Mouse (Mus musculus) midbrain, postnatal 0 days (tissue): ENCODE data around the gene Nlrp9c. TPM values are rescaled to one million over a fixed set of nuclear protein-coding genes. Genes with fewer than 3 reads are reported as not detected.
"Not testable (repeated sequence)": the region's sequence is repeated elsewhere in the genome, so short reads cannot be mapped to it uniquely, and the experiment has no call there.

Experiments used
- ATAC-seq: fragments of 200-750 bp; cut with Nextera tagmentation; 2 replicates; pipeline ENCODE4 v1.8.0; 2017; ENCODE audit warnings: moderate number of reproducible peaks, mild to moderate bottlenecking, moderate TSS enrichment, moderate library complexity; ENCODE audit not compliant: low FRiP score
- DNase-seq: peaks from one replicate; pipeline ENCODE4 v3.0.0-alpha.2; 2015; ENCODE audit warnings: low spot score
- H3K27ac ChIP-seq: fragments of 300-500 bp; sonication (generic); 2 replicates; pipeline ENCODE4 v1.5.1; 2014; ENCODE audit warnings: low read depth, mild to moderate bottlenecking, low read length, mixed read lengths
- H3K27me3 ChIP-seq: fragments of 300-500 bp; sonication (generic); 2 replicates; pipeline ENCODE4 v1.6.1; 2014; ENCODE audit warnings: low read length, control low read depth, mixed read lengths; ENCODE audit not compliant: insufficient read depth
- H3K36me3 ChIP-seq: fragments of 300-500 bp; sonication (generic); 2 replicates; pipeline ENCODE4 v1.6.1; 2014; ENCODE audit warnings: low read length, control low read depth, mixed read lengths; ENCODE audit not compliant: insufficient read depth
- H3K4me1 ChIP-seq: fragments of 300-500 bp; sonication (generic); 2 replicates; pipeline ENCODE4 v1.6.1; 2014; ENCODE audit warnings: mild to moderate bottlenecking, control low read depth, antibody characterized with exemption, low read length, mixed read lengths; ENCODE audit not compliant: insufficient read depth
- H3K4me2 ChIP-seq: fragments of 300-500 bp; sonication (generic); 2 replicates; pipeline ENCODE4 v1.6.1; 2014; ENCODE audit warnings: low read depth, mild to moderate bottlenecking, low read length, mixed read lengths; ENCODE audit not compliant: poor library complexity, severe bottlenecking
- H3K4me3 ChIP-seq: fragments of 300-500 bp; sonication (generic); 2 replicates; pipeline ENCODE4 v1.5.1; 2014; ENCODE audit warnings: low read depth, mild to moderate bottlenecking, low read length, moderate library complexity
- H3K9ac ChIP-seq: fragments of 300-500 bp; sonication (generic); replicated peaks from 2 replicates; pipeline ENCODE4 v1.6.1; 2014; ENCODE audit warnings: mild to moderate bottlenecking, low read length, moderate library complexity, mixed read lengths; ENCODE audit not compliant: poor library complexity, severe bottlenecking
- H3K9me3 ChIP-seq: fragments of 300-500 bp; sonication (generic); 2 replicates; pipeline ENCODE4 v1.6.1; 2016; ENCODE audit warnings: low read length, control low read depth
- WGBS: fragments of 180-500 bp; shearing (Covaris S2); extraction: QIAGEN DNeasy Blood & Tissue Kit; methylation state at CpG from one replicate; pipeline ENCODE4 v1.1.7; 2014; 5-methylcytosine and 5-hydroxymethylcytosine counted together
- polyA plus RNA-seq: library from polyadenylated mRNA; unstranded; fragments of >200 nt; fragmentation: Nextera tagmentation; extraction: Ambion mirVana; gene quantifications from 2 replicates; pipeline ENCODE4 v1.2.1, GENCODE M21; 2015
- total RNA-seq: library from RNA; depleted of rRNA; stranded (reverse); fragments of >200 nt; gene quantifications from 2 replicates; pipeline ENCODE4 v1.2.3, GENCODE M21; 2014

Nlrp9c gene
- total and polyA plus RNA-seq, 2 experiments from 2014 or later = not detected

- DNase-seq, H3K4me2 ChIP-seq, H3K4me3 ChIP-seq, H3K9me3 ChIP-seq, H3K9ac ChIP-seq, H3K27ac ChIP-seq, H3K4me1 ChIP-seq, H3K36me3 ChIP-seq, ATAC-seq, H3K27me3 ChIP-seq: not testable (repeated sequence)
These were observed 53.3 kb downstream of the Nlrp9c start for GRCm38 (mm10) chr7:26350177-26350576.

- not testable (repeated sequence) for H3K4me1 ChIP-seq, DNase-seq, H3K27ac ChIP-seq, H3K4me2 ChIP-seq, ATAC-seq, H3K36me3 ChIP-seq, H3K9me3 ChIP-seq, H3K4me3 ChIP-seq, H3K27me3 ChIP-seq, H3K9ac ChIP-seq
- WGBS = 73% methylated on average over 3 of the region's 3 CpGs
These were observed 83.1 kb downstream of the Nlrp9c start for GRCm38 (mm10) chr7:26320361-26320760.

- not testable (repeated sequence) for DNase-seq, H3K36me3 ChIP-seq, ATAC-seq, H3K27me3 ChIP-seq, H3K4me1 ChIP-seq, H3K9ac ChIP-seq, H3K27ac ChIP-seq, H3K9me3 ChIP-seq, H3K4me2 ChIP-seq, H3K4me3 ChIP-seq
- 81% methylated on average over 4 of the region's 4 CpGs for WGBS
These were observed 87.7 kb downstream of the Nlrp9c start for GRCm38 (mm10) chr7:26315809-26316208.

GRCm38 (mm10) chr7:26315194-26315593, 88.3 kb downstream of the Nlrp9c start:
- not testable (repeated sequence) for H3K9me3 ChIP-seq, DNase-seq, H3K9ac ChIP-seq, H3K4me3 ChIP-seq, H3K27me3 ChIP-seq, ATAC-seq, H3K4me2 ChIP-seq, H3K36me3 ChIP-seq, H3K27ac ChIP-seq, H3K4me1 ChIP-seq
- 84% methylated on average over 2 of the region's 2 CpGs for WGBS

GRCm38 (mm10) chr7:26311786-26312185, 91.7 kb downstream of the Nlrp9c start:
- not testable (repeated sequence) for DNase-seq, H3K27me3 ChIP-seq, H3K27ac ChIP-seq, H3K4me1 ChIP-seq, H3K36me3 ChIP-seq, H3K9ac ChIP-seq, H3K9me3 ChIP-seq, H3K4me3 ChIP-seq, H3K4me2 ChIP-seq, ATAC-seq
- WGBS = 83% methylated on average over 4 of the region's 4 CpGs

- WGBS = 66% methylated on average over 2 of the region's 2 CpGs
- not testable (repeated sequence) for H3K4me1 ChIP-seq, H3K4me2 ChIP-seq, H3K36me3 ChIP-seq, H3K4me3 ChIP-seq, H3K27me3 ChIP-seq, ATAC-seq, DNase-seq, H3K9ac ChIP-seq, H3K27ac ChIP-seq, H3K9me3 ChIP-seq
These were observed 96.6 kb downstream of the Nlrp9c start, which contains the start of gene Cyp2a4 for GRCm38 (mm10) chr7:26306926-26307325. Gene Cyp2a4 (plus strand): TSS chr7:26307169.

GRCm38 (mm10) chr7:26303429-26304166, 99.9 kb downstream of the Nlrp9c start:
- not testable (repeated sequence) for DNase-seq, H3K9me3 ChIP-seq, H3K27ac ChIP-seq, H3K9ac ChIP-seq, ATAC-seq, H3K4me3 ChIP-seq, H3K4me1 ChIP-seq, H3K27me3 ChIP-seq, H3K4me2 ChIP-seq, H3K36me3 ChIP-seq
- 73% methylated on average over 8 of the region's 8 CpGs for WGBS
